Mouse (Mus musculus): ENCODE measurements around the gene Pdzd8. TPM values are rescaled to one million over a fixed set of nuclear protein-coding genes. Genes with fewer than 3 reads are reported as not detected.

The Pdzd8 gene
- polyA plus RNA-seq, 1 experiment from 2014 or later: 6.9 TPM

Other genes with a start within 250 kb of the Pdzd8 start
- not detected in 2 replicates for gene Vax1, start 175.7 kb downstream of the Pdzd8 start, polyA plus RNA-seq (2015; fragmentation: Nextera tagmentation; extraction: Ambion mirVana)
- gene Kcnk18, start 126.6 kb downstream of the Pdzd8 start, polyA plus RNA-seq (2015; fragmentation: Nextera tagmentation; extraction: Ambion mirVana): not detected in 2 replicates
- 9.1 and 11.1 TPM in 2 replicates for gene Slc18a2, start 84.9 kb downstream of the Pdzd8 start, polyA plus RNA-seq (2015; fragmentation: Nextera tagmentation; extraction: Ambion mirVana)
- gene Rps12-ps3, start 23.5 kb downstream of the Pdzd8 start, polyA plus RNA-seq (2015; fragmentation: Nextera tagmentation; extraction: Ambion mirVana): 6.0 TPM in 1 of 2 replicates, not detected in the other
- not detected in 2 replicates for gene Emx2, start 112.6 kb upstream of the Pdzd8 start, polyA plus RNA-seq (2015; fragmentation: Nextera tagmentation; extraction: Ambion mirVana)